Mouse (Mus musculus): ENCODE measurements around the gene Hist2h2aa2.

DNA sequence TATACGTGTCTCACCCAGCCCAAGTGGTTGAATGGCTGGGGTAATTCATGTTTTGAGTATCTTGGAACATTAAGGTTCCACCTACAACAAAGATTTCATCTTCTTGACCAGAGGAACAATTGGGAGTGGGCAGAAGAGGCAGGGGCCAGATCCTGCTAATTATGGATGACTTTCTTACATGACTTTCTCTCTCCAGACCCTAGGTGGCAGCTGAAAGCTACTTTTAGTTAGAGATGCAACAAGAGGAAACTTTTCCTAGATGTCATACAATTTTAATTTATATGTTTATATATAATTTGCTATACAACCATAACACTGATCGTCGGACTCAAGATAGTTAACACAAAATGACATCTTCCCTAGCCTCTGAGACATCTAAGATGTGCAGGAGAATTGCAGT, 32.3 kb downstream of the Hist2h2aa2 start:
- TF ChIP-seq POLR2A (IDR thresholded peaks at IDR 0.05; ENCODE audit: extremely low read depth, insufficient read depth, low read length) (no peak), CTCF (IDR thresholded peaks at IDR 0.05; ENCODE audit: extremely low read depth, insufficient read depth, low read length) (no peak)
